Mouse (Mus musculus) embryonic fibroblast, embryonic 13.5 days (primary cell): Measurements from ENCODE around the gene Kif6.

Experiments used
- CTCF ChIP-seq: IDR thresholded peaks from 2 replicates; pipeline ENCODE4 v1.5.1; 2011; ENCODE audit warnings: mild to moderate bottlenecking, control low read depth, low read length, moderate library complexity, borderline replicate concordance; ENCODE audit not compliant: insufficient read depth
- POLR2A ChIP-seq: IDR thresholded peaks from 2 replicates; pipeline ENCODE4 v1.6.1; 2011; ENCODE audit warnings: low read depth, mild to moderate bottlenecking, control low read depth, low read length, moderate library complexity

DNA sequence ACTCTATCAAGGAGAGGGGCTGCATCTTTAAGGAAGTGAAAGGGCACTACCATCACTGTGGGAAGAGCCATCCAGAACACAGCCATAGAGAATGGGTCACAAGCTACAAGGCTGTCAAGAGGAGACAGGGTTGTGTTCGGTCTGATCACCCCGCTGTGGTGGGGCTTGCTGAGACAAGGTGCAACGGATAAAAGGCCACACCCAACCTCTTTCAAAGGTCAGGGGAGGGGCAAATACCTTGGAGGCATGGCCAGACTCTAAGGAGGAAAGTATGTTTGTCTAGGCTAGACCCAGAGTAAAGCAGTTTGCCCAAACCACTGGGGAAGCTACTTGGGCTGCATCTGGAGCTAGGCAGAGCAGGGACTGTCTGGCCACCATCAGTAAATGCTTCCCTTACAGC is 318.9 kb downstream of the Kif6 start:
- TF ChIP-seq CTCF: no peak
- no peak for TF ChIP-seq POLR2A
